Mouse (Mus musculus): ENCODE results near the gene Camk1d. TPM values are rescaled to one million over a fixed set of nuclear protein-coding genes. Genes with fewer than 3 reads are reported as not detected.

Gene Camk1d
- polyA plus RNA-seq, 1 experiment = 1.4 TPM

DNA sequence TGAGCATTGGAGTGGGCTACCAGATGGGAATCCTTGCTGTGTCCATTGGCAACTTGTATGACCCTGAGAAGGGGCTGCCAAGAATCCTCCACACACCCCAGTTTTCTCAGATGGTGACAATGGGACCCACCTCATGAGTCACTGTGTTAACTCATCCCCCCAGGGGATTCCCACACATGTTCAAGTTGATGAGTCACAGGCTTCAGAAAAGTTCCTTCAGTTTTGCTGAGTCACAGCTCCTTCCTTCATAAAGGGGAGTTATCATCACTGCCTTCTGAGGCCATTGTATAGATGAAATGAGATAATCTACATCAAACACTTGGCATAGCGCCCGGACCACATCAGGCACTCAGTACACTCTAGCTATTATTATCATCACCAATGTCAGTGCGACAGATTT is 99.4 kb downstream of the Camk1d start:
- no peak overlapping the region for H3K27ac ChIP-seq (ENCODE audit: control insufficient read depth, insufficient read depth, low read depth, low read length)
- TF ChIP-seq POLR2A (IDR thresholded peaks at IDR 0.05; ENCODE audit: control insufficient read depth, low read depth, low read length) = no peak
- TF ChIP-seq CTCF (IDR thresholded peaks at IDR 0.05; ENCODE audit: control insufficient read depth, insufficient read depth, insufficient replicate concordance, low read depth, low read length) = no peak
- no peaks in the 10 kb centered on the region for H3K4me1 ChIP-seq (ENCODE audit: control insufficient read depth, insufficient read depth, low read length)

DNA sequence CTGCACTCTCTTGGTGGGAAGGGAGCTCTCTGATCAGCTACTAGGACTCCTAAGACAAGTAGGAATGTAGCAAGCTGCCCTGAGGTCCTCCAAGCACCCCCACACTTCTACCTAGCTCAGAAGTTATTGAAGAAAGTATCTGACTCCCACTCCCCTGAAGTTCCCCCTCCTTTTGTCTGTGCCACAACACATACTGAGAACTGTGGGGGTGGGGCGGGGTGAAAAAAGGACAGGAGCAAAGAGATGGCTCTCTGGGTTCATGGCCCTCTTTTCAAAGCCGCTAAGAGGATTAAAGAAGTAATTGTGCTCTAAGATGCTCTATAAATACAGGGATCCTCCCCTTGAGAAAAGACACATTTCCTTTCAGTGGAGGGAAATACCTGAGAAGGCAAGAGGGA is 100.0 kb downstream of the Camk1d start:
- Histone ChIP-seq H3K36me3 (ENCODE audit: control insufficient read depth, insufficient read depth, low read length) (no peaks in the 10 kb centered on the region), H3K4me1 (ENCODE audit: control insufficient read depth, insufficient read depth, low read length) (no peaks in the 10 kb centered on the region), H3K27ac (ENCODE audit: control insufficient read depth, insufficient read depth, low read depth, low read length) (no peak overlapping the region), H3K27me3 (ENCODE audit: control insufficient read depth, insufficient read depth, low read length) (no peaks in the 10 kb centered on the region), H3K4me3 (ENCODE audit: control insufficient read depth, low read depth, low read length) (no peak overlapping the region)
- TF ChIP-seq POLR2A (IDR thresholded peaks at IDR 0.05; ENCODE audit: control insufficient read depth, low read depth, low read length) = no peak
- no peak for TF ChIP-seq CTCF (IDR thresholded peaks at IDR 0.05; ENCODE audit: control insufficient read depth, insufficient read depth, insufficient replicate concordance, low read depth, low read length)

More for the DNA sequence above, 99.4 kb downstream of the Camk1d start:
- Histone ChIP-seq H3K36me3 (ENCODE audit: control insufficient read depth, insufficient read depth, low read length) (no peaks in the 10 kb centered on the region), H3K4me3 (ENCODE audit: control insufficient read depth, low read depth, low read length) (no peak overlapping the region), H3K27me3 (ENCODE audit: control insufficient read depth, insufficient read depth, low read length) (no peaks in the 10 kb centered on the region)

DNA sequence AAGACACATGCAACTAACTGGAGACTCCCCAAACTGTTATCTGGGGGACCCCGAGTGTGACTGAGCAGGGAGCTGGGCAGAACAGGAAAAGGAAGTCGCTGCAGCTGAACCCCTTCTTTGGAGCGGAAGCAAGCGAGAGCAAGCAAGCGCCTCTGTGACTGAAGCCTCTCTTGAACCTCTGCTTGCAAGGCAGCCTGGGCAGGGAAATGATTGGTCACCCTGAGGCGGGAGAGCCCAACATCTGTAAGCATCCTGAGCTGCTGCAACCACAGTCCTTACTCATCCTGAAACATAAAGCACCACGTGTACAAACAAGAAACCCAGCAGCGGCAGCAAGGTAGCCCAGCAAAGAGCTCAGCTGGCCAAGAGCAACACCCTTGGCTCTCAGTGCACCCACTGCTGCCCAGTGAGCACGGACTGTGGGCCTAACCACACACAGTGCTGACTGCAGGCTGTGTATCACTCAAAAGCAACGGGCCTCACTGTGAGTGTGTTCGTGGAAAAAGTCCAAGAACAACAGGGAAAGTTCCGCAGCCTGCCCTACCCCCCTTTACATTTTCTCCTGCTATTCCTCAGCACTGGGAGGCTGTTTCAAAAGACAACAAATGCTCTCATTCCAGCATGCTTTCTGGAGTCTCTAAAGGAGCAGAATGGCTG is 100.5 kb downstream of the Camk1d start:
- TF ChIP-seq POLR2A (IDR thresholded peaks at IDR 0.05; ENCODE audit: control insufficient read depth, low read depth, low read length) = no peak
- no peak for TF ChIP-seq CTCF (IDR thresholded peaks at IDR 0.05; ENCODE audit: control insufficient read depth, insufficient read depth, insufficient replicate concordance, low read depth, low read length)
- Histone ChIP-seq H3K27me3 (ENCODE audit: control insufficient read depth, insufficient read depth, low read length) (no peaks in the 10 kb centered on the region), H3K4me3 (ENCODE audit: control insufficient read depth, low read depth, low read length) (no peak overlapping the region), H3K36me3 (ENCODE audit: control insufficient read depth, insufficient read depth, low read length) (no peaks in the 10 kb centered on the region), H3K27ac (ENCODE audit: control insufficient read depth, insufficient read depth, low read depth, low read length) (no peak overlapping the region), H3K4me1 (ENCODE audit: control insufficient read depth, insufficient read depth, low read length) (no peaks in the 10 kb centered on the region)

DNA sequence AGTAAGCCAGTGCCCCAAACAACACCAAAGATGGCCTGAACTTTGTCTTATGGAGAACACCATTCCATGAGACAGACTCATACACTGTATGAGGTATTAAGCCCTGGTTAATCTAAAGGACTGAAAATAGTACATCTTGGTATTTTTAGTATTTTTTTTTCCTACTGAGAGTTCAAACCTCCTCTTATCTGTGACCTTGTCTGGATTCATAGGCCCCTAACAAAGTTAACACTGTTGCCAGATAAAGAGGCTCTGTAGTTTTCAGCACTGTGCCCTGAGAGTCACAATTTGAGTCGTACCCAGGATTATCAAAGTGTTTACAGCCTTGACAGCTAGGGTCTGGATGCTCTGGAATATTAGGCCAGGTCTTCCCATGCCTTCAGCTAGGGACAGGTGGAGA is 102.7 kb downstream of the Camk1d start:
- Histone ChIP-seq H3K36me3 (ENCODE audit: control insufficient read depth, insufficient read depth, low read length) (no peaks in the 10 kb centered on the region), H3K4me1 (ENCODE audit: control insufficient read depth, insufficient read depth, low read length) (no peaks in the 10 kb centered on the region), H3K27ac (ENCODE audit: control insufficient read depth, insufficient read depth, low read depth, low read length) (no peak overlapping the region), H3K4me3 (ENCODE audit: control insufficient read depth, low read depth, low read length) (no peak overlapping the region), H3K27me3 (ENCODE audit: control insufficient read depth, insufficient read depth, low read length) (no peaks in the 10 kb centered on the region)
- TF ChIP-seq CTCF (IDR thresholded peaks at IDR 0.05; ENCODE audit: control insufficient read depth, insufficient read depth, insufficient replicate concordance, low read depth, low read length) (no peak), POLR2A (IDR thresholded peaks at IDR 0.05; ENCODE audit: control insufficient read depth, low read depth, low read length) (no peak)

DNA sequence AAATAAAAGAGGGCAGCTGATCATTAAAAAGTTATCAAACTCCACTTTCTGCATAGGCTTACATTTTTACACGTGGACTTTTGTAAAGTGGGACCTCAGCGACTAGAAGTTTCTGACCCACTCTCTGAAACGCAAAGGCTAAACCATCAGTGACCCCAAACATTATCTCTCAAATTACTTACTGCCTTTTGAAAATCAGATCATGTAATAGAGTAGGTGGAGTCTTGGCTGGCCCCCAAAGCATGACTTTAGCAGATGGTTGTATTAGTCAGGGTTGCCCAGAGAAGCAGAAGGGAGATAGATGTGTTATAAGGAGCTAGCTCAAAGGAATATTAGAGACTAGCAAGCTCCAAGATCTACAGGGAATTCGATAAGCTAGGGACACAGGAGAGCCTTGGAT is 103.8 kb downstream of the Camk1d start:
- no peak overlapping the region for H3K27ac ChIP-seq (ENCODE audit: control insufficient read depth, insufficient read depth, low read depth, low read length)
- no peak overlapping the region for H3K4me3 ChIP-seq (ENCODE audit: control insufficient read depth, low read depth, low read length)
- no peaks in the 10 kb centered on the region for H3K36me3 ChIP-seq (ENCODE audit: control insufficient read depth, insufficient read depth, low read length)
- no peak for TF ChIP-seq CTCF (IDR thresholded peaks at IDR 0.05; ENCODE audit: control insufficient read depth, insufficient read depth, insufficient replicate concordance, low read depth, low read length)
- H3K4me1 ChIP-seq (ENCODE audit: control insufficient read depth, insufficient read depth, low read length) = no peaks in the 10 kb centered on the region
- H3K27me3 ChIP-seq (ENCODE audit: control insufficient read depth, insufficient read depth, low read length) = no peaks in the 10 kb centered on the region

DNA sequence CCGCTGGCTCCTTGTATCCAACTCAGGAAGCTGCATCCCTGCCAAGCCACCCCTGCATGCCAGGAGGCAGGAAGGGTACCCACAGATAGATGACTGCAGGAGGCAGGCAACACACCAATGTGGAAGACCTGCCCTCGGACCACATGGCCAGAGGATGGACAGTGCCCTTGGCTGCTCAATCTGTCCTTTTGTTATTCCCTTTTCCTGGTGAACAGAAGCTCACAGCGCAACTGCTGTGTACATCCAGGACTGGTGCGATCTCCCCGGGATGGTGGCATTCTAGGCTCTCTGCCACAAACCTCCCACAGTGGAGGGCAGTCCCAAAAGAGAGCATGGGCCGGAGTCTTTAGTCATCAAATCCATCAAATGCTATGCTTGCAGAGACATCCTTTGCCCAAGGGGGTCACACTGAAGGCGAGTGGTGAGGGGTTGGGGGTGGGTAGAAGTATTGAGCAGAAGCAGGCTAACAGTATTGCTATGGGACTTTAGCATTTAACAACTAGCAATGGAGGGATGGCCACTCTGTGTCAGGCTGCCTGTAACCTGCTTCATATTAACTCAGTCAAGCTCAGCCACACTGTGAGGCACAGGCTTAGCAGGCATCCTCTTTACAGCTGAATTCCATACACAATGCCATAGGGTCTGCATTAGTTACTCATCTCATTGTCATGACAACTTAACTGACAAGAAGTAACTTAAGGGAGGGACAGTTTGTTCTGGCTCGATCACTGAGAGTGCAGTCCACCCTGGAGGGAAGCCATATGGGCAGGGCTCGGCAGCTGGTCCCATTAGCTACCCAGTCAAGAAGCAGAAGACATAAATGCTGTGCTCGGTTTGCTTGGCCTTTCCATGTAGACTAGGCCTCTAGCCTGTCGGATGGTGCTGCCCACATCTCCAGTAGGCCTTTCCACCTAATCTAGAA is 106.1 kb downstream of the Camk1d start:
- no peaks in the 10 kb centered on the region for H3K36me3 ChIP-seq (ENCODE audit: control insufficient read depth, insufficient read depth, low read length)
- H3K27ac ChIP-seq (ENCODE audit: control insufficient read depth, insufficient read depth, low read depth, low read length) = no peak overlapping the region
- no peaks in the 10 kb centered on the region for H3K27me3 ChIP-seq (ENCODE audit: control insufficient read depth, insufficient read depth, low read length)
- TF ChIP-seq POLR2A (IDR thresholded peaks at IDR 0.05; ENCODE audit: control insufficient read depth, low read depth, low read length) (no peak), CTCF (IDR thresholded peaks at IDR 0.05; ENCODE audit: control insufficient read depth, insufficient read depth, insufficient replicate concordance, low read depth, low read length) (no peak)
- no peak overlapping the region for H3K4me3 ChIP-seq (ENCODE audit: control insufficient read depth, low read depth, low read length)
- no peaks in the 10 kb centered on the region for H3K4me1 ChIP-seq (ENCODE audit: control insufficient read depth, insufficient read depth, low read length)

DNA sequence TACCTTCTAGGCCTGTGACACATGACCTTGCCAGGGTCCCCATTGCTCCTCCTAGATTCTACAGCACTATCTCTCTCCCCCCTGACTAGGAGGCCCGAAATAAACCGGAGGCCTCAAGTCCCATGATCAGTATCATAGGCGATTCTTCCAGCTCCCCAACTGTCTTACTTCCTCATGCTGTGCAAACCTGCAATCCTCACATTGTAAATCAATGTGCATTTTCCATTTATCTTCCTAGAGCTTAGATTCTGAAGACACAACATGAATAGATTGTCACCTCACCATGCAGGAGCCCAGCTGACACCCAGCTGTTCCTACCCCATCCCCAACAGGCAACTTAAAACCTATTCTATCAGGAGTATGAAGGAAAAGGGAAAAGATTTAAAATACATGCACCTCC is 108.5 kb downstream of the Camk1d start:
- no peak overlapping the region for H3K4me3 ChIP-seq (ENCODE audit: control insufficient read depth, low read depth, low read length)
- no peaks in the 10 kb centered on the region for H3K4me1 ChIP-seq (ENCODE audit: control insufficient read depth, insufficient read depth, low read length)
- H3K36me3 ChIP-seq (ENCODE audit: control insufficient read depth, insufficient read depth, low read length) = no peaks in the 10 kb centered on the region
- H3K27me3 ChIP-seq (ENCODE audit: control insufficient read depth, insufficient read depth, low read length) = no peaks in the 10 kb centered on the region
- no peak overlapping the region for H3K27ac ChIP-seq (ENCODE audit: control insufficient read depth, insufficient read depth, low read depth, low read length)
- TF ChIP-seq POLR2A (IDR thresholded peaks at IDR 0.05; ENCODE audit: control insufficient read depth, low read depth, low read length) (no peak), CTCF (IDR thresholded peaks at IDR 0.05; ENCODE audit: control insufficient read depth, insufficient read depth, insufficient replicate concordance, low read depth, low read length) (no peak)

Measured in testis, adult 2 months (tissue).